18 mouse cellular contexts compared by ENCODE assay signal in the genomic region with DNA sequence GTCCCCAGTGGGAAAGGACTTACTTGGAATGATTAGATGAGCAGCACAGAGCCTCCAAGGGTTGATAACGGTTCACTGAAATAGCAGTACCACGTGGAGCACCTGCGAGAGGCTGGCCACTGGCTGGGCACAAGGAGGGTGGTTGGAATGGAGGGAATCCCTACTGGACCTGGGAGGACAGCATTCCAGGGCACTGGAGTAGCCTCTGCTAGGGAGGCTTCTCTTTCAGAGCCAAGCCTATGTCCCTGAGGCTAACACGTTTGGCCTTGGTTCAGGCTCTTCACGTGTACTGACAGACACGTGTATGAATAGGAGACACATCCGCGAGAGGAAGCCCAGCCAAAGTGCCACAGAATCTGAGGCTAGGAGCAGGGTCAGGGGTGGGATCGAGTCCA. TPM values are rescaled to one million over a fixed set of nuclear protein-coding genes. Genes with fewer than 3 reads are reported as not detected.
DNase-seq lines count a peak whose midpoint lies in the region; ATAC-seq and TF ChIP-seq lines count a peak whose summit lies in the region.
"Had no signal": no experiment of that assay in that cellular context is flagged by ENCODE, and none has a peak within 500 bp of the region (broad histone marks: within the 10 kb centered on the region; RNA-seq: fewer than 3 reads in every experiment).

No protein-coding gene starts in this region.

- no peaks in the 10 kb centered on the region for H3K9me3 ChIP-seq in liver, embryonic 15.5 days (replicated peaks)
- H3K9me3 ChIP-seq: embryonic facial prominence, embryonic 12.5 days; hindbrain, embryonic 13.5 days; megakaryocyte, embryonic 14.5 days had no signal

- 63% methylated on average over 9 of the region's 9 CpGs for WGBS in lung, adult 2 months
- WGBS in liver, embryonic 15.5 days (ENCODE audit: insufficient replicate concordance): 52% methylated on average over 9 of the region's 9 CpGs

- no peak overlapping the region for H3K4me3 ChIP-seq in lung, adult 2 months (replicated peaks; ENCODE audit: extremely low read depth, low read depth, low read length)
- no peak overlapping the region for H3K4me3 ChIP-seq in liver, embryonic 15.5 days (replicated peaks)
- H3K4me3 ChIP-seq: embryonic facial prominence, embryonic 12.5 days; hindbrain, embryonic 13.5 days; layer of hippocampus, adult 2 months; megakaryocyte, embryonic 14.5 days had no signal

- TF ChIP-seq CTCF in lung, adult 2 months (IDR thresholded peaks at IDR 0.05; ENCODE audit: insufficient read depth, low read length): no peak

- H3K4me2 ChIP-seq in liver, embryonic 15.5 days: 0 out of 2 replicates have a peak overlapping the region, but pooled peaks have one; percentile 3
- H3K4me2 ChIP-seq: embryonic facial prominence, embryonic 12.5 days; hindbrain, embryonic 13.5 days had no signal

- H3K27ac ChIP-seq in liver, embryonic 15.5 days (replicated peaks): no peak overlapping the region
- H3K27ac ChIP-seq: embryonic facial prominence, embryonic 12.5 days; hindbrain, embryonic 13.5 days; layer of hippocampus, adult 2 months had no signal

- TF ChIP-seq POLR2A in lung, adult 2 months (IDR thresholded peaks at IDR 0.05; ENCODE audit: borderline replicate concordance, extremely low read depth, low read depth, low read length): no peak

- no peaks in the 10 kb centered on the region for H3K36me3 ChIP-seq in liver, embryonic 15.5 days (replicated peaks)
- H3K36me3 ChIP-seq: embryonic facial prominence, embryonic 12.5 days; hindbrain, embryonic 13.5 days had no signal

- H3K4me1 ChIP-seq in lung, adult 2 months (ENCODE audit: control insufficient read depth, insufficient read depth, low read length): peaks cover 2% of the 10 kb centered on the region; the same call in 1 of the 2 replicates
- peaks cover 53% of the 10 kb centered on the region for H3K4me1 ChIP-seq in liver, embryonic 15.5 days (replicated peaks)

- intact Hi-C loops in heart, postnatal 14 days (cut with DNase I): no loop called here

- ATAC-seq in liver, embryonic 15.5 days (ENCODE audit: insufficient read depth): peak; percentile 2; the same call in 1 of the 2 replicates
- ATAC-seq: forebrain, embryonic 16.5 days; midbrain, embryonic 16.5 days; Patski had no signal

- peak; percentile 93 for DNase-seq in heart, adult 11 months
- no peak for DNase-seq in heart, postnatal 14 days
- peak; percentile 41 to 61 for DNase-seq in lung, adult 18-20 months
- no peak for DNase-seq in lung, adult 2 months
- peak; percentile 70 for DNase-seq in adrenal gland, postnatal 14 days
- DNase-seq in cerebellum, adult 9-11 months: no peak
- DNase-seq: cerebellum, adult 8-10 months; left cerebral cortex, postnatal 4 days; retina, postnatal 1 day; thymus, postnatal 4 days had no signal

- H3K27me3 ChIP-seq in liver, embryonic 15.5 days: peaks cover 68% of the 10 kb centered on the region
- H3K27me3 ChIP-seq: Patski had no signal

- no peak overlapping the region for H3K9ac ChIP-seq in liver, embryonic 15.5 days
- H3K9ac ChIP-seq: embryonic facial prominence, embryonic 12.5 days; hindbrain, embryonic 13.5 days had no signal

RNA-seq across cellular contexts. Expression of a gene that starts 2.2 kb away (rescaled TPM):
- total RNA-seq in heart, postnatal 14 days (2021): 1 to 10 TPM; 1.8 to 2.0 TPM
- 34.5 and 40.5 TPM in 2 replicates for polyA plus RNA-seq in lung, adult 2 months (2012; rRNA removed)
- 1.6 and 2.4 TPM in 2 replicates for total RNA-seq in adrenal gland, postnatal 14 days (2021)
- polyA plus RNA-seq in liver, embryonic 15.5 days (2015; fragmentation: Nextera tagmentation; extraction: Ambion mirVana): 1.1 and 1.3 TPM in 2 replicates

RNA-seq across cellular contexts. Expression of a gene that starts 18.5 kb away (rescaled TPM):
- total RNA-seq in heart, postnatal 14 days (2021): 1 to 10 TPM; 5.2 to 5.6 TPM
- polyA plus RNA-seq in lung, adult 2 months (2012; rRNA removed): 41.1 and 42.1 TPM in 2 replicates
- 8.2 and 8.5 TPM in 2 replicates for total RNA-seq in adrenal gland, postnatal 14 days (2021)
- polyA plus RNA-seq in liver, embryonic 15.5 days (2015; fragmentation: Nextera tagmentation; extraction: Ambion mirVana): 9.8 and 10.1 TPM in 2 replicates

Comparison
In these comparisons a context has a peak if more than half of its experiments do, and no peak if none do; other contexts are left out.
1. DNase-seq: peak in heart, adult 11 months (single experiment), lung, adult 18-20 months (2 of 2) and adrenal gland, postnatal 14 days (single experiment); none in heart, postnatal 14 days (0 of 2), lung, adult 2 months (single experiment) and cerebellum, adult 9-11 months (single experiment).